17 mouse cellular contexts compared by ENCODE assay signal in the genomic region with DNA sequence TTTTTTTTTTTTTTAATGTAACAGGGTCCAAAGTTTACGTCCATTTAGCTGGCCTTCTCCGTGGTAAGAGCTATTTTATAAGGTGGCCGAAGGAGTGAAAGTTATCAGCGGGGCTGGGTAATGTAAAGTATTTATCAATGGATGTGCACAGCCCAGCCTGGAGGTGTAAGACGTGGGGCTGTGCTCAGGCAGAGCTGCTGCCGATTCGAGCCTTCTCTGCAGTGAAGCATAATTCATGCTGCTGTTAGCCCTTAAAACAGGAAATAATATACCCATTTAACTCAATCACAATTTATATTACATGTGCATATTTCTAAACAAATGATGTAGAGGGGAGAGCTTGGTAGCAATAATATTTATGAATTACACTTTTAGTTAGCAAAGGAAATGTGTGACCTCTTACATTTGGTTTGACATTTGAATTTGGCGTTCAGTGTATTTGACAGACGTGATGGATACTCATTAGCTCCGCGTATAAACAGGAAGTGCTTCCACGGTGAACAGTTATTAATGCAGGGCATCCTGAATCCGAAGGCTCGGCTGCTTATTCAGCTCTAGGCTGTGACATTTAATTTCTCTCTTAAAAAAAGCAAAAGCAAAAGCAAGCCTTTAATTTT.
A peak's percentile ranks its signal among the peaks of the same experiment; 100 is the strongest.
DNase-seq lines count a peak whose midpoint lies in the region; ATAC-seq and TF ChIP-seq lines count a peak whose summit lies in the region.
"Had no signal": no experiment of that assay in that cellular context is flagged by ENCODE, and none has a peak within 500 bp of the region (broad histone marks: within the 10 kb centered on the region; RNA-seq: fewer than 3 reads in every experiment).

No protein-coding gene starts in this region.

- H3K9ac ChIP-seq in heart, embryonic 15.5 days, result no peak overlapping the region
- no peak overlapping the region for H3K9ac ChIP-seq in lung, embryonic 14.5 days
- H3K9ac ChIP-seq in intestine, embryonic 16.5 days (ENCODE audit: low read depth, low read length), result no peak overlapping the region
- no peak overlapping the region for H3K9ac ChIP-seq in stomach, embryonic 14.5 days (replicated peaks; ENCODE audit: low read depth, low read length)
- H3K9ac ChIP-seq in forebrain, embryonic 16.5 days (replicated peaks; ENCODE audit: low read depth, low read length), result no peak overlapping the region
- H3K9ac ChIP-seq: embryonic facial prominence, embryonic 15.5 days; hindbrain, embryonic 12.5 days; liver, embryonic 14.5 days; neural tube, embryonic 12.5 days had no signal

- no peak overlapping the region for H3K27ac ChIP-seq in heart, embryonic 15.5 days
- no peak overlapping the region for H3K27ac ChIP-seq in lung, embryonic 14.5 days (ENCODE audit: low read depth)
- no peak overlapping the region for H3K27ac ChIP-seq in intestine, embryonic 16.5 days (ENCODE audit: low read length)
- H3K27ac ChIP-seq in stomach, embryonic 14.5 days (ENCODE audit: low read length), result peak overlapping the region; percentile 74
- H3K27ac ChIP-seq in forebrain, embryonic 16.5 days (ENCODE audit: low read length), result no peak overlapping the region
- H3K27ac ChIP-seq: embryonic facial prominence, embryonic 15.5 days; hindbrain, embryonic 12.5 days; liver, embryonic 14.5 days; neural tube, embryonic 12.5 days had no signal

- H3K4me2 ChIP-seq in heart, embryonic 15.5 days, result peak overlapping the region; percentile 17; the same call in 1 of the 2 replicates
- peak overlapping the region; percentile 49 for H3K4me2 ChIP-seq in lung, embryonic 14.5 days
- H3K4me2 ChIP-seq in intestine, embryonic 16.5 days (ENCODE audit: low read depth, low read length), result peak overlapping the region; percentile 32; the same call in 1 of the 2 replicates
- peak overlapping the region; percentile 19; the same call in 1 of the 2 replicates for H3K4me2 ChIP-seq in stomach, embryonic 14.5 days (replicated peaks; ENCODE audit: low read depth, low read length)
- H3K4me2 ChIP-seq in forebrain, embryonic 16.5 days (ENCODE audit: low read length), result no peak overlapping the region
- H3K4me2 ChIP-seq: embryonic facial prominence, embryonic 15.5 days; hindbrain, embryonic 12.5 days; neural tube, embryonic 12.5 days had no signal

- 44% methylated on average over 14 of the region's 14 CpGs for WGBS in heart, embryonic 15.5 days
- 16% methylated on average over 14 of the region's 14 CpGs for WGBS in lung, embryonic 14.5 days
- WGBS in intestine, embryonic 16.5 days, result 29% methylated on average over 14 of the region's 14 CpGs
- 14% methylated on average over 14 of the region's 14 CpGs for WGBS in stomach, embryonic 14.5 days
- 77% methylated on average over 14 of the region's 14 CpGs for WGBS in forebrain, embryonic 16.5 days

- ATAC-seq in heart, embryonic 15.5 days (replicated peaks; ENCODE audit: insufficient number of reproducible peaks, insufficient read depth, low FRiP score, low read depth), result no peak
- peak; percentile 71 for ATAC-seq in lung, embryonic 14.5 days (ENCODE audit: insufficient read depth)
- peak; percentile 42; the same call in 1 of the 2 replicates for ATAC-seq in intestine, embryonic 16.5 days
- peak; percentile 72; the same call in 1 of the 2 replicates for ATAC-seq in stomach, embryonic 14.5 days (ENCODE audit: insufficient number of reproducible peaks, insufficient read depth, low FRiP score, low read depth)
- ATAC-seq in forebrain, embryonic 16.5 days, result no peak
- ATAC-seq: forebrain, embryonic 14.5 days; midbrain, embryonic 16.5 days had no signal

- TF ChIP-seq CTCF in lung, embryonic 14.5 days (IDR thresholded peaks at IDR 0.05; ENCODE audit: low read depth), result no peak

- H3K4me1 ChIP-seq in heart, embryonic 15.5 days (replicated peaks), result peaks cover 12% of the 10 kb centered on the region
- H3K4me1 ChIP-seq in lung, embryonic 14.5 days (ENCODE audit: insufficient read depth), result no peaks in the 10 kb centered on the region
- H3K4me1 ChIP-seq in intestine, embryonic 16.5 days (ENCODE audit: control insufficient read depth, insufficient read depth, low read length), result peaks cover 13% of the 10 kb centered on the region; the same call in 1 of the 2 replicates
- peaks cover 30% of the 10 kb centered on the region for H3K4me1 ChIP-seq in stomach, embryonic 14.5 days (ENCODE audit: control insufficient read depth, insufficient read depth, low read length)
- no peaks in the 10 kb centered on the region for H3K4me1 ChIP-seq in forebrain, embryonic 16.5 days (replicated peaks; ENCODE audit: control insufficient read depth, insufficient read depth, low read length)
- H3K4me1 ChIP-seq: embryonic facial prominence, embryonic 15.5 days; hindbrain, embryonic 12.5 days had no signal

- DNase-seq in heart, postnatal 25 days (ENCODE audit: low spot score), result no peak
- DNase-seq in lung, embryonic 14.5 days, result peak; percentile 83
- DNase-seq in lung, postnatal 14 days, result no peak
- no peak for DNase-seq in gastrocnemius, postnatal 4 days (ENCODE audit: low spot score in 2 of 2)
- DNase-seq: cerebellum, postnatal 25 days; kidney, postnatal 14 days; layer of hippocampus, postnatal 36 days had no signal

- no peaks in the 10 kb centered on the region for H3K27me3 ChIP-seq in heart, embryonic 15.5 days
- peaks cover 13% of the 10 kb centered on the region; the same call in 1 of the 2 replicates for H3K27me3 ChIP-seq in lung, embryonic 14.5 days (ENCODE audit: insufficient read depth, low read length)
- peaks cover 10% of the 10 kb centered on the region; the same call in 1 of the 2 replicates for H3K27me3 ChIP-seq in intestine, embryonic 16.5 days (replicated peaks; ENCODE audit: control insufficient read depth, insufficient read depth, low read length)
- H3K27me3 ChIP-seq in stomach, embryonic 14.5 days (ENCODE audit: control insufficient read depth, insufficient read depth, low read length), result no peaks in the 10 kb centered on the region
- no peaks in the 10 kb centered on the region for H3K27me3 ChIP-seq in forebrain, embryonic 16.5 days (replicated peaks; ENCODE audit: control insufficient read depth, insufficient read depth, low read length)
- H3K27me3 ChIP-seq: embryonic facial prominence, embryonic 15.5 days; hindbrain, embryonic 12.5 days had no signal

- intact Hi-C loops in heart, postnatal 25 days (cut with DNase I), result no loop called here

- H3K9me3 ChIP-seq in heart, embryonic 15.5 days (replicated peaks), result no peaks in the 10 kb centered on the region
- no peaks in the 10 kb centered on the region for H3K9me3 ChIP-seq in lung, embryonic 14.5 days (ENCODE audit: low read depth, low read length)
- no peaks in the 10 kb centered on the region for H3K9me3 ChIP-seq in intestine, embryonic 16.5 days (ENCODE audit: control insufficient read depth, low read length)
- no peaks in the 10 kb centered on the region for H3K9me3 ChIP-seq in stomach, embryonic 14.5 days (ENCODE audit: control insufficient read depth, low read depth, low read length)
- no peaks in the 10 kb centered on the region for H3K9me3 ChIP-seq in forebrain, embryonic 16.5 days (ENCODE audit: control insufficient read depth, low read length)
- H3K9me3 ChIP-seq: embryonic facial prominence, embryonic 15.5 days; hindbrain, embryonic 12.5 days; neural tube, embryonic 12.5 days had no signal

- H3K36me3 ChIP-seq in heart, embryonic 15.5 days, result no peaks in the 10 kb centered on the region
- no peaks in the 10 kb centered on the region for H3K36me3 ChIP-seq in lung, embryonic 14.5 days (ENCODE audit: insufficient read depth)
- H3K36me3 ChIP-seq in intestine, embryonic 16.5 days (ENCODE audit: control insufficient read depth, insufficient read depth, low read length), result no peaks in the 10 kb centered on the region
- no peaks in the 10 kb centered on the region for H3K36me3 ChIP-seq in stomach, embryonic 14.5 days (ENCODE audit: control insufficient read depth, insufficient read depth, low read length)
- H3K36me3 ChIP-seq in forebrain, embryonic 16.5 days (ENCODE audit: control insufficient read depth, insufficient read depth), result no peaks in the 10 kb centered on the region
- H3K36me3 ChIP-seq: embryonic facial prominence, embryonic 15.5 days; hindbrain, embryonic 12.5 days; neural tube, embryonic 12.5 days had no signal

- no peak overlapping the region for H3K4me3 ChIP-seq in heart, embryonic 15.5 days
- H3K4me3 ChIP-seq in lung, embryonic 14.5 days (ENCODE audit: low read depth, low read length), result 0 out of 2 replicates have a peak overlapping the region, but pooled peaks have one; percentile 6
- 0 out of 2 replicates have a peak overlapping the region, but pooled peaks have one; percentile 9 for H3K4me3 ChIP-seq in intestine, embryonic 16.5 days (ENCODE audit: low read length)
- no peak overlapping the region for H3K4me3 ChIP-seq in stomach, embryonic 14.5 days (ENCODE audit: low read depth, low read length)
- H3K4me3 ChIP-seq in forebrain, embryonic 16.5 days (replicated peaks; ENCODE audit: low read length), result no peak overlapping the region
- H3K4me3 ChIP-seq: embryonic facial prominence, embryonic 15.5 days; hindbrain, embryonic 12.5 days; neural tube, embryonic 12.5 days had no signal

Comparison
In these comparisons a context has a peak if more than half of its experiments do, and no peak if none do; other contexts are left out.
1. ATAC-seq: peak in lung, embryonic 14.5 days (single experiment), intestine, embryonic 16.5 days (single experiment) and stomach, embryonic 14.5 days (single experiment); none in heart, embryonic 15.5 days (single experiment) and forebrain, embryonic 16.5 days (single experiment).
2. H3K4me3 ChIP-seq: peak in lung, embryonic 14.5 days (single experiment) and intestine, embryonic 16.5 days (single experiment); none in heart, embryonic 15.5 days (single experiment), stomach, embryonic 14.5 days (single experiment) and forebrain, embryonic 16.5 days (single experiment).